Mouse (Mus musculus) limb, embryonic 15.5 days (tissue): ENCODE data around the gene Mpp1. TPM values are rescaled to one million over a fixed set of nuclear protein-coding genes. Genes with fewer than 3 reads are reported as not detected.
"Not testable (repeated sequence)": the region's sequence is repeated elsewhere in the genome, so short reads cannot be mapped to it uniquely, and the experiment has no call there.

ENCODE experiments used
- ATAC-seq: fragments of 200-750 bp; cut with Nextera tagmentation; 2 replicates; pipeline ENCODE4 v1.8.0; 2017; ENCODE audit warnings: low read depth, moderate TSS enrichment; ENCODE audit not compliant: insufficient number of reproducible peaks, low FRiP score, low TSS enrichment
- H3K27ac ChIP-seq: fragments of 300-500 bp; sonication (generic); 2 replicates; pipeline ENCODE4 v1.5.1; 2015; ENCODE audit warnings: moderate library complexity, mild to moderate bottlenecking, inconsistent platforms
- H3K27me3 ChIP-seq: fragments of 300-500 bp; sonication (generic); 2 replicates; pipeline ENCODE4 v1.6.1; 2015; ENCODE audit warnings: inconsistent platforms
- H3K36me3 ChIP-seq: fragments of 300-500 bp; sonication (generic); 2 replicates; pipeline ENCODE4 v1.6.1; 2015; ENCODE audit warnings: inconsistent platforms
- H3K4me1 ChIP-seq: fragments of 300-500 bp; sonication (generic); 2 replicates; pipeline ENCODE4 v1.6.1; 2015; ENCODE audit warnings: inconsistent platforms
- H3K4me2 ChIP-seq: fragments of 300-500 bp; sonication (generic); 2 replicates; pipeline ENCODE4 v1.6.1; 2015; ENCODE audit warnings: mild to moderate bottlenecking, inconsistent platforms
- H3K4me3 ChIP-seq: fragments of 300-500 bp; sonication (generic); 2 replicates; pipeline ENCODE4 v1.5.1; 2015; ENCODE audit warnings: mild to moderate bottlenecking, inconsistent platforms
- H3K9ac ChIP-seq: fragments of 300-500 bp; sonication (generic); 2 replicates; pipeline ENCODE4 v1.6.1; 2015; ENCODE audit warnings: inconsistent platforms
- H3K9me3 ChIP-seq: fragments of 300-500 bp; sonication (generic); 2 replicates; pipeline ENCODE4 v1.6.1; 2016; ENCODE audit warnings: inconsistent platforms
- WGBS: fragments of 180-500 bp; shearing (Covaris S2); methylation state at CpG from one replicate; pipeline ENCODE4 v1.1.7; 2015; 5-methylcytosine and 5-hydroxymethylcytosine counted together
- polyA plus RNA-seq: library from polyadenylated mRNA; unstranded; fragments of >200 nt; fragmentation: Nextera tagmentation; extraction: Ambion mirVana; gene quantifications from 2 replicates; pipeline ENCODE4 v1.2.1, GENCODE M21; 2015

Mpp1 gene
- polyA plus RNA-seq, result 52.6 and 57.0 TPM in 2 replicates

DNA sequence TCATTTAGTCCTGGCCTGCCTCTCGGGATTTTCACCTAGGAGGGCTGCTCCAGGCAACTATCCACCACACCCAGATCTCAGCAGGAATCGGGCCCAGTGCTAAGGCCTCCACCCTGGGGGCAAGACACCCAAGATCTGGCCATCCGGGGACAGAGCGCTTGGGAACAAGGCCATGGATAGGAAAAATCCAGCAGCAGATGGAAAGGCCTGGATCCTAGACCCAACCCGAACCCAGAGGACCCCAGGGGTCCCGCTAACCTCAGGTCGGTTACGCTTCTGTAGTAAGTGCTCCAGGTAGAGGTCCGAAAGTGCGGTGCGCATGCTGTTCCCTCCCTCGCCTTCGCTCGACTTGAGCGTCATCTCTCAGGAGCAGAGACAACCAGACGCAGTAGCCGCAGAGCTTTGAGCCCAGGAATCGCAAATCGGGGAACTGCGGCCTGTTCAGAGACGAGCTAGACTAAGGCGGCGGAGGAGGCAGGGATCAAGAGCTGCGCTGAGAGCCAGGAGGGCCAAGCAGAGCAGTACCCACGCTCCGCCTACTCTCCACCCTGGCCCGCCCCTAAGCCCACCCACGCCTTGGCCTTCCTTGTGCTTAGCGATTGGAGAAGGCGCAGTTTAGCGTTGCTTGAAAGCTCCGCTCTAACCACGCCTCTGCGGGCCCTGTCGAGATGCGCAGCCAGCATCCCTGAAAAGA is at the start of gene Mpp1:
Mpp1 (minus strand) TSS at position 550 of the 694 bp plus-strand sequence.
- H3K9me3 ChIP-seq, result no peaks in the 10 kb centered on the region
- peak; percentile 98 for ATAC-seq
- no peaks in the 10 kb centered on the region for H3K27me3 ChIP-seq
- H3K27ac ChIP-seq, result peak within 1 kb of the TSS; percentile 77
- 16% methylated on average over 36 of the region's 36 CpGs for WGBS
- peak within 1 kb of the TSS; percentile 40 for H3K4me2 ChIP-seq
- no peaks in the 10 kb centered on the region for H3K4me1 ChIP-seq
- H3K36me3 ChIP-seq, result no peaks in the 10 kb centered on the region
- H3K4me3 ChIP-seq, result peak within 1 kb of the TSS; percentile 51
- peak within 1 kb of the TSS; percentile 50 for H3K9ac ChIP-seq

DNA sequence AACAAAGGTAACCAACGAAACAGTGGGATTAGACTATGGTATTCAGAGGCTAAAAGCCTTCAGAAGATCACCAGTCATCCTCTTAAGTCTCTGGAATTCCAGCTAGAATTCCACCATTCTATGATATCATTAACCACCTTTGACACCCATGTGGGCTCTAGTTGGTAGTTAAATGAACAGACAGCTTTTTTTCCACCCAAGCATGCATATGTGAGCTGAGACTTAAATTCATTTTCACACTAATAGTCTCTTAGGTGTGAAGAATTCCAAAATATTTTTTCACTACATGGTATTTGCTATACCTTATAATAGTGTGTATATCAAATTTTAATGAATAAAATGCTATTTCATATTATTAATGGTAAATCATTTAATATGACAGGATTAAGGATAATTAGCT is 32.9 kb upstream of the Mpp1 start, which contains the start of gene Smim9:
Smim9 (minus strand) TSS at position 101 of the 400 bp plus-strand sequence.
- Histone ChIP-seq H3K9ac (no peak within 1 kb of the TSS), H3K9me3 (no peaks in the 10 kb centered on the region), H3K4me3 (no peak within 1 kb of the TSS), H3K36me3 (no peaks in the 10 kb centered on the region), H3K27ac (no peak within 1 kb of the TSS), H3K4me2 (no peak within 1 kb of the TSS), H3K27me3 (no peaks in the 10 kb centered on the region), H3K4me1 (no peaks in the 10 kb centered on the region)
- ATAC-seq, result no peak
- WGBS, result 62% methylated on average over 1 of the region's 1 CpGs

DNA sequence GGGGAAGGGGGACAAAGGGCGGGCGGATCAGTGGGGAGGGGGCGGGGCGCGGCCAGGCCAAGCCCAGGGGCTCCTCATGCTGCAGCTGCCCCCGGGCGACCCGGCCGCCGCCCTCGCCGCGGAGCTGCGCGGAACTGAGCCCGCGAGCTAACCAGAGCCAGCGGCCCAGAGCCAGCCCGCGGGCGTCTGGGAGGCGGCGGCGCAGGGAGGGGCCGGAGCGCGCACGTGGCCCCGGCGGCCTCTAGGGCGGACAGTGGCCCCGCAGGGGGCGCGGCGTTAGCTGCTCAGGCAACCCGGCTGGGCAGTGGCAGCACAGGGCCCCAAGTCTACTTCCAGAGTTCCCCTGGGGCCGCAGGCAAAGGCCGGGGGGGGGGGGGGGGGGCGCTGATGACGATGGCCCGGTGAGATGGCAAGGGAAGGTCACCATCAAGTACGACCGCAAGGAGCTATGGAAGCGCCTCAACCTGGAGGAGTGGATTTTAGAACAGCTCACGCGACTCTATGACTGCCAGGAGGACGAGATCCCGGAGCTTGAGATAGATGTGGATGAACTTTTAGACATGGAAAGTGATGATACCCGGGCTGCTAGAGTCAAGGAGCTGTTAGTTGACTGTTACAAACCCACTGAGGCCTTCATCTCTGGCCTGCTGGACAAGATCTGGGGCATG is 24.9 kb upstream of the Mpp1 start:
- ATAC-seq, result no peak

DNA sequence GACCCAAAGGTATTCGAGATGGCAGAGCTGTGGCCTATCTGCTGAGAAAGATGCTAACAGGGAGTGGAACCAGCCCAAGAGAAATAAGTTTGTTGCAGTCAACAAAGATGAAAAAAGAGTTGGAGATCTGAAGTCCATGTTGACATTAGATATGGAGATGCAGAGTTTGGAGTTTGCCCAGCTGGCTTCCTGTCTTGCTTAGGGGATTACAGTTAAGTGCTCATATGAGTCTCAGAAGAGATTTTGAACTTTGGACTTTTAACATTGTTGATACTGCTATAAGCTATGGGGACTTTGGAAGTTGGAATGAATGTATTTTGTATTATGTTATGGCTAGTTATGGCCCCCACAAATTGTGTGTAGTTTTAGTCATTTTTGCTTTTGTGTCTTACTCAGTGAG is 21.4 kb upstream of the Mpp1 start:
- Histone ChIP-seq H3K27me3 (no peaks in the 10 kb centered on the region), H3K36me3 (no peaks in the 10 kb centered on the region), H3K4me2 (no peak overlapping the region), H3K4me3 (no peak overlapping the region), H3K9ac (no peak overlapping the region), H3K27ac (no peak overlapping the region), H3K9me3 (no peaks in the 10 kb centered on the region), H3K4me1 (no peaks in the 10 kb centered on the region)
- no peak for ATAC-seq
- WGBS, result 57% methylated on average over 1 of the region's 1 CpGs

More for the DNA sequence above, 24.9 kb upstream of the Mpp1 start:
- Histone ChIP-seq H3K9me3 (no peaks in the 10 kb centered on the region), H3K4me1 (no peaks in the 10 kb centered on the region), H3K4me3 (peak overlapping the region; percentile 42), H3K4me2 (peak overlapping the region; percentile 57), H3K27me3 (no peaks in the 10 kb centered on the region), H3K36me3 (no peaks in the 10 kb centered on the region), H3K27ac (no peak overlapping the region), H3K9ac (no peak overlapping the region)
- 18% methylated on average over 40 of the region's 49 CpGs for WGBS

DNA sequence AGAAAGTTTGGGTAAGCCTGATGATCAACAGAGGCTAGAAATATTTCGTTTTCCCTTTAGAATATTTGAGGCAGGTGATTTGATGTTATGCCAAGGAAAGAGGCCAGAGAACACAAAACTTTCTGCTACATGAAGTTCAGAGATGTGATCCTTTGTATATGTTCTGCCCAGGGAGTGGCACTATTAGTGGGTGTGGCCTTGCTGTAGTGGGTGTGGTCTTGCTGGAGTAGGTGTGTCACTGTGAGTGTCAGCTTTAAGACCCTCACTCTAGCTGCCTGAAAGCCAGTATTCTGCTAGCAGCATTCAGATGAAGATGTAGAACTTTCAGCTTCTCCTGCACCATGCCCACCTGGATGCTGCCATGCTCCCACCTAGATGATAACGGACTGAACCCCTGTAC is 19.5 kb upstream of the Mpp1 start:
- ATAC-seq, result no peak
- H3K9ac ChIP-seq, result no peak overlapping the region
- H3K4me2 ChIP-seq, result no peak overlapping the region
- no peaks in the 10 kb centered on the region for H3K27me3 ChIP-seq
- H3K4me1 ChIP-seq, result no peaks in the 10 kb centered on the region
- no peak overlapping the region for H3K4me3 ChIP-seq
- 78% methylated on average over 2 of the region's 2 CpGs for WGBS
- no peak overlapping the region for H3K27ac ChIP-seq
- no peaks in the 10 kb centered on the region for H3K36me3 ChIP-seq
- no peaks in the 10 kb centered on the region for H3K9me3 ChIP-seq

DNA sequence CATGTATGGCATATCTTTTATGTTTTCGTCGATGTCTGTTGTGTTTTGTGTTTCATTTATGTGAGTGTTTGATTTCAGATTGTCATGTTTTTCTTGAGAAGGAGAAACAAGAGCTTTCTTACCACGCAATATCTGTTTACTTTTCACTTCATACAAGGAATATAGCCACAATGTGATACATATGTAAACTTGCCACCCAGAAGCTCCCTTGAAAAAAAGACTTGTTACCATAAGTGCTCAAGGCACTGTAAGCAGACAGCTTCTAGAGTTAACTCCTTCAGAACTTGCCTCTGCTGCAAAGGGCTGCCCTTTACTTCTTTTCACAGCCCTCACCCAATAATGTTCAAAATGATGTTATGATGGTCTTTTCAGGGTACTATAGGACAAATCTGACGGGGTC is 17.6 kb upstream of the Mpp1 start:
- Histone ChIP-seq H3K4me1 (no peaks in the 10 kb centered on the region), H3K27ac (no peak overlapping the region), H3K36me3 (no peaks in the 10 kb centered on the region), H3K4me3 (no peak overlapping the region), H3K9me3 (no peaks in the 10 kb centered on the region), H3K4me2 (no peak overlapping the region), H3K27me3 (no peaks in the 10 kb centered on the region), H3K9ac (no peak overlapping the region)
- 84% methylated on average over 4 of the region's 4 CpGs for WGBS
- ATAC-seq, result no peak

DNA sequence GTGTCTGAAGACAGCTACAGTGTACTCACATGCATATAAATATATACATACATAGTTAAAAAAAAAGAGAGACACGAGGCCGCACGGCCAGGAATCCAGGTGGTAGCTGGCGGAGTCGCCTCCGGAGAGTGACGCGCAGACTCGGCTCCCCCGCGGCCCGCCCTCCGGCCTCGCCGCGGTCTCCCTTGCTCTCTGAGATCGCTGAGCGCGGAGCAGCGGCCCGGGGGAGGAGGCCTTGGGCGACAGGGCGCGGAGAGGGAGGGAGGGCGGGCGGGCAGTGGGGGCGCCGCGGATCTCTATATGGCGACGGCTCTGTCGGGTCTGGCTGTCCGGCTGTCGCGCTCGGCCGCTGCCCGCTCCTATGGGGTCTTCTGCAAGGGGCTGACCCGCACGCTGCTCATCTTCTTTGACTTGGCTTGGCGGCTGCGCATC is 12.3 kb upstream of the Mpp1 start:
- not testable (repeated sequence) for ATAC-seq, H3K27me3 ChIP-seq
- WGBS, result 46% methylated on average over 25 of the region's 42 CpGs

DNA sequence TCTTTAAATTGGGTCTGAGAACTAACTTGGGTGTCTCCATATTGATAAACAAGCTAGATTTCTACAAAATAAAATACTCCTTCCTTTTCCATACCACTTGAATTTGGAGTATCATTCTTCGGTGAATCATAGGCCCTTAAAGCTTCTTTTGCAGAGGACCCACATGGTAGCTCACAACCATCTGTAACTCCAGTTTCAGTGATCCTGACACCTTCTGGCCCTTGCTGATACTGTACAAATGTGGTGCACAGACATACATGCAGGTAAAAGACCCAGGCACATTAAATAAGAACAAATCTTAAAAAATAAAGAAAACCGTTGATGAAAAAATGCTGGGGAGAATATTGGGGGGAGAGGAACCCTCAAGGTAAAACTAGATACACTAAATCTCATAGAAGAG is 7.4 kb upstream of the Mpp1 start:
- Histone ChIP-seq H3K4me1 (no peaks in the 10 kb centered on the region), H3K27ac (no peak overlapping the region), H3K36me3 (no peaks in the 10 kb centered on the region), H3K9me3 (no peaks in the 10 kb centered on the region), H3K27me3 (no peaks in the 10 kb centered on the region), H3K4me3 (no peak overlapping the region), H3K4me2 (no peak overlapping the region), H3K9ac (no peak overlapping the region)
- WGBS, result 83% methylated on average over 2 of the region's 2 CpGs
- no peak for ATAC-seq

More for the DNA sequence above, 12.3 kb upstream of the Mpp1 start:
- H3K4me2 ChIP-seq, result peak overlapping the region; percentile 52
- H3K4me3 ChIP-seq, result peak overlapping the region; percentile 31
- not testable (repeated sequence) for H3K9me3 ChIP-seq, H3K27ac ChIP-seq, H3K36me3 ChIP-seq, H3K4me1 ChIP-seq, H3K9ac ChIP-seq

DNA sequence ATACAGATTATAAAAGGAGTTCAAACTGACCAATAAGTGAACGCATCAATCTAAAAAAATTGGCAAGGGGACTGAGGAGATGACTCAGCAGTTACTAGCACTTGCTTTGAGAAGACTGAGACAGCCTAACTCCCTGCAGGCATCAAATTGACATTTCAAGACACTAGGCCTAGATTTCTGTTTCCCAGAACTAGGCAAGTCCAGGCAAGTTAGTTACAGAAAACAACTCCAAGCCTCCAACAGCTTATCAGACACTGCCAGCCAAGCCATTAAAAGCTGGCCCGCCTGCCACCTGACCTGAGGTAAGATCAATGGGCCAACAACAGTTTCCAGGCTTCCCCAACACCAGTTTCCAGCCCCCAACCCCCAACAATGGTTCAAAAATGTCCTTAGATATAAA is 6.9 kb upstream of the Mpp1 start:
- no peaks in the 10 kb centered on the region for H3K9me3 ChIP-seq
- WGBS, result 73% methylated on average over 2 of the region's 2 CpGs
- H3K4me3 ChIP-seq, result no peak overlapping the region

DNA sequence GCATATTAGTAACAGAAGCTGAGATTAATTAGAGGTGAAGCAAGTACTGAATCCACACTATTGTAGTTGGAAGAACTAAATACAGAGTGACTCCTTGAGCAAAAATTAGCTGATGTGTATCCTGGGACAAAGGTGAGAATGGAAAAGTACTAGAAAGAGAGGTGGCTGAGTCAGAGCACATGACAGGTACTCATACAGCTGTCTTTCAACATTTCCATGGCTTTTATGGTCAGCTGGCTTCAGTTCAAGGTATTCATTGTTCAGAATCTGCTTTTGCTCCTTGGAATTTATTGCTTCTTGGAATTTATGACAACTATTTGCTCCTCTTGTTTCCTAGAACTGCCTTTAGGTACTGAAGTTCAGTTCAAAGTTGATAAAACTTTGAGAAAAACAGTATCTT is 6.1 kb upstream of the Mpp1 start:
- Histone ChIP-seq H3K9me3 (no peaks in the 10 kb centered on the region), H3K36me3 (no peaks in the 10 kb centered on the region), H3K4me1 (no peaks in the 10 kb centered on the region), H3K4me2 (no peak overlapping the region), H3K9ac (no peak overlapping the region), H3K27ac (no peak overlapping the region), H3K27me3 (no peaks in the 10 kb centered on the region), H3K4me3 (no peak overlapping the region)
- ATAC-seq, result no peak

More for the DNA sequence above, 6.9 kb upstream of the Mpp1 start:
- H3K9ac ChIP-seq, result no peak overlapping the region
- H3K36me3 ChIP-seq, result no peaks in the 10 kb centered on the region
- no peak overlapping the region for H3K27ac ChIP-seq
- no peaks in the 10 kb centered on the region for H3K27me3 ChIP-seq
- no peak for ATAC-seq
- H3K4me2 ChIP-seq, result no peak overlapping the region
- H3K4me1 ChIP-seq, result no peaks in the 10 kb centered on the region

DNA sequence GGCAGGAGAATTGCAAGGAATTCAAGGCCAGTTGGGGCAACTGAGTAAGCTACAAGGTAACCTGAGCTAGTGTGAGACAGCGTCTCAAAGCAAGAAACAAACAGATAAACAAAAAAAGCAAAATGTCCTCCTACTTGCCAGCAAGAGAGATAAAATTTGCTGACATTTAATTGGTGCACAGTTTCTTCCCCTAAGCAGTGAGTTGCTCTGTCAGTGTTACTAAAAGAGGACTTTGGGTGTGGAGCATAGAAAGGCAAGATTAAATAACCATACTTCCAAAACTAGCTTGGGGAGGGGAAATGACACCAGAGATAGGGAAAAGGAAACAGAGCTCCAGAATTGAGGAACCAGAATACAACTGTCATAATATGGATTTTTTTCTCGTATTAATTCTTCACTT is 1.3 kb downstream of the Mpp1 start:
- Histone ChIP-seq H3K27me3 (no peaks in the 10 kb centered on the region), H3K4me1 (no peaks in the 10 kb centered on the region), H3K36me3 (0 out of 2 replicates have a peak, but pooled peaks cover 2% of the 10 kb centered on the region), H3K27ac (no peak overlapping the region), H3K9me3 (no peaks in the 10 kb centered on the region), H3K9ac (no peak overlapping the region), H3K4me2 (no peak overlapping the region), H3K4me3 (no peak overlapping the region)
- WGBS, result 62% methylated on average over 2 of the region's 2 CpGs
- no peak for ATAC-seq

DNA sequence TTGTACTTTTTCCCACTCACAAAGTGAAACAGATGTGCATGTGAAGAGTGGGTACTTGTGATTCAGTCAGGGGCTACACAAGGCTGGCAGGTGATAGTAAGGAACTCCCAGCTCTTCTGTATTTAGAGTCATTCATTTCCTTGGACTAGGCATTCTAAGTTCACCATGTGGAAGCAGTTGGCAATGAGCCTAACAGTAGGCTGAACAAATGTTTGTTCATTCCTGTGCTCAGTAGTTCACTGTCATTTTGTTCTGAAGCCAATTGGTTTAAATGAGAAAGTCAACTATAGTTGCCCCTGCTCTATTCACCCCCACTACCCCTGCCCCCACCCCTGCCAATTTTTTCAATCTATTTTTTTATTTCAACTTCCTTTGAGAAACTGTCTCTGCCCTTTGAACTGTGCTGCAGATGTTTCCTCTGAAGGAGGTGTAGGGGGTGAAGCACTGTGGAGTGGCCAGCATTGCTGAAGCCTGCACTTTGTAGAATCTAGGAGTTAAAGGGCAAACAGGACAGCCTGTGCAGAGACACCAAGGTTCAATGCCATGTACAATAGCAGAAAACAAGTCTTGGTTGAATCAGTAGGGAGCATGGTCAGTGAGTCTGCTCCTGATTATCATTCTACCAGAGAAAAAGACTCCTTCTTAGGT is 2.4 kb downstream of the Mpp1 start:
- Histone ChIP-seq H3K4me2 (no peak overlapping the region), H3K36me3 (0 out of 2 replicates have a peak, but pooled peaks cover 2% of the 10 kb centered on the region), H3K27me3 (no peaks in the 10 kb centered on the region), H3K4me1 (no peaks in the 10 kb centered on the region), H3K4me3 (no peak overlapping the region), H3K27ac (no peak overlapping the region), H3K9me3 (no peaks in the 10 kb centered on the region), H3K9ac (no peak overlapping the region)
- no peak for ATAC-seq
